Mouse (Mus musculus) hindbrain, embryonic 11.5 days (tissue): ENCODE data around the gene Srcap. TPM values are rescaled to one million over a fixed set of nuclear protein-coding genes. Genes with fewer than 3 reads are reported as not detected.

ENCODE experiments used
- ATAC-seq: fragments of 200-750 bp; cut with Nextera tagmentation; 2 replicates; pipeline ENCODE4 v1.8.0; 2017; ENCODE audit warnings: mild to moderate bottlenecking, moderate TSS enrichment, moderate library complexity; ENCODE audit not compliant: low FRiP score
- DNase-seq: peaks from one replicate; pipeline ENCODE4 v3.0.0-alpha.2; 2015; ENCODE audit warnings: low spot score
- H3K27ac ChIP-seq: fragments of 300-500 bp; sonication (generic); 2 replicates; pipeline ENCODE4 v1.5.1; 2014; ENCODE audit warnings: mild to moderate bottlenecking, low read depth, low read length
- H3K27me3 ChIP-seq: fragments of 300-500 bp; sonication (generic); 2 replicates; pipeline ENCODE4 v1.6.1; 2014; ENCODE audit warnings: mild to moderate bottlenecking, low read length, moderate library complexity, mixed read lengths; ENCODE audit not compliant: control insufficient read depth, insufficient read depth
- H3K36me3 ChIP-seq: fragments of 300-500 bp; sonication (generic); 2 replicates; pipeline ENCODE4 v1.6.1; 2014; ENCODE audit warnings: mild to moderate bottlenecking, low read length, moderate library complexity, mixed read lengths; ENCODE audit not compliant: control insufficient read depth, insufficient read depth
- H3K4me1 ChIP-seq: fragments of 300-500 bp; sonication (generic); replicated peaks from 2 replicates; pipeline ENCODE4 v1.6.1; 2014; ENCODE audit warnings: low read length, mixed read lengths; ENCODE audit not compliant: control insufficient read depth, insufficient read depth
- H3K4me2 ChIP-seq: fragments of 300-500 bp; sonication (generic); replicated peaks from 2 replicates; pipeline ENCODE4 v1.6.1; 2014; ENCODE audit warnings: mild to moderate bottlenecking, low read depth, low read length
- H3K4me3 ChIP-seq: fragments of 300-500 bp; sonication (generic); 2 replicates; pipeline ENCODE4 v1.5.1; 2014; ENCODE audit warnings: low read depth, low read length
- H3K9ac ChIP-seq: fragments of 300-500 bp; sonication (generic); 2 replicates; pipeline ENCODE4 v1.6.1; 2014; ENCODE audit warnings: low read depth, low read length
- H3K9me3 ChIP-seq: fragments of 300-500 bp; sonication (generic); 2 replicates; pipeline ENCODE4 v1.6.1; 2016; ENCODE audit warnings: low read length; ENCODE audit not compliant: control insufficient read depth
- WGBS: fragments of 180-500 bp; shearing (Covaris S2); extraction: QIAGEN DNeasy Blood & Tissue Kit; methylation state at CpG from one replicate; pipeline ENCODE4 v1.1.7; 2014; 5-methylcytosine and 5-hydroxymethylcytosine counted together
- polyA plus RNA-seq: library from polyadenylated mRNA; unstranded; fragments of >200 nt; fragmentation: Nextera tagmentation; extraction: Ambion mirVana; gene quantifications from 2 replicates; pipeline ENCODE4 v1.2.1, GENCODE M21; 2014

The Srcap gene
- polyA plus RNA-seq, 1 experiment from 2014 or later: 81.5 TPM

DNA sequence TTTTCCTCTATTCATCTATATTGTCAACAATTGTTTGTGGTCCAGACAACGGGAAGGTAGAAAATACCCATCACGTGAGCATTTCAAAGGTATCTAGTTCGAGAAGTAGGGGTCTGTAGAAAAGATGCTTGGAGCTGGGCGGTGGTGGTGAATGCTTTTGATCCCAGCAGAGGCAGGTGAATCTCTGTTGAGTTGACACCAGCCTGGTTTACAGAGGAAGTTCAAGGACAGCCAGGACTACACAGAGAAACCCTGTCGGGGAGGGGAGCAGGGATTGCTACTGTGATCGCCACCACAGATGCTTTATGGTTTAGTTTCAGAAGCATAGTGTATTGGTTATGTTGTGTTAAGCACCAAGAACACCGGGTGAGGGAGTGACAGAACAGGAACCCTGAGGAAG is 62.3 kb downstream of the Srcap start:
- ATAC-seq (no peak), DNase-seq (no peak)
- Histone ChIP-seq H3K9ac (peak overlapping the region; percentile 87), H3K27ac (no peak overlapping the region), H3K4me2 (peak overlapping the region; percentile 96), H3K36me3 (no peaks in the 10 kb centered on the region), H3K4me1 (peaks cover 3% of the 10 kb centered on the region; the same call in 1 of the 2 replicates), H3K27me3 (no peaks in the 10 kb centered on the region), H3K9me3 (no peaks in the 10 kb centered on the region), H3K4me3 (peak overlapping the region; percentile 83)
- WGBS: 30% methylated on average over 7 of the region's 7 CpGs

- H3K36me3 ChIP-seq: peaks cover 11% of the 10 kb centered on the region
- no peaks in the 10 kb centered on the region for H3K4me1 ChIP-seq
- H3K9ac ChIP-seq: no peak overlapping the region
- WGBS: 96% methylated on average over 6 of the region's 6 CpGs
- no peaks in the 10 kb centered on the region for H3K9me3 ChIP-seq
- ATAC-seq (no peak), DNase-seq (no peak)
- no peak overlapping the region for H3K4me3 ChIP-seq
- no peaks in the 10 kb centered on the region for H3K27me3 ChIP-seq
- H3K4me2 ChIP-seq: no peak overlapping the region
- no peak overlapping the region for H3K27ac ChIP-seq
Observed at GRCm38 (mm10) chr7:127583260-127583659, 71.5 kb downstream of the Srcap start.

- H3K4me1 ChIP-seq: 0 out of 2 replicates have a peak, but pooled peaks cover 4% of the 10 kb centered on the region
- peaks cover 9% of the 10 kb centered on the region; the same call in 1 of the 2 replicates for H3K36me3 ChIP-seq
- no peak overlapping the region for H3K9ac ChIP-seq
- H3K27me3 ChIP-seq: no peaks in the 10 kb centered on the region
- no peak overlapping the region for H3K4me3 ChIP-seq
- no peak overlapping the region for H3K4me2 ChIP-seq
- no peak for ATAC-seq
- DNase-seq: no peak
- H3K27ac ChIP-seq: no peak overlapping the region
- H3K9me3 ChIP-seq: no peaks in the 10 kb centered on the region
- WGBS: 90% methylated on average over 7 of the region's 7 CpGs
Observed at GRCm38 (mm10) chr7:127585031-127585430, 73.2 kb downstream of the Srcap start.

DNA sequence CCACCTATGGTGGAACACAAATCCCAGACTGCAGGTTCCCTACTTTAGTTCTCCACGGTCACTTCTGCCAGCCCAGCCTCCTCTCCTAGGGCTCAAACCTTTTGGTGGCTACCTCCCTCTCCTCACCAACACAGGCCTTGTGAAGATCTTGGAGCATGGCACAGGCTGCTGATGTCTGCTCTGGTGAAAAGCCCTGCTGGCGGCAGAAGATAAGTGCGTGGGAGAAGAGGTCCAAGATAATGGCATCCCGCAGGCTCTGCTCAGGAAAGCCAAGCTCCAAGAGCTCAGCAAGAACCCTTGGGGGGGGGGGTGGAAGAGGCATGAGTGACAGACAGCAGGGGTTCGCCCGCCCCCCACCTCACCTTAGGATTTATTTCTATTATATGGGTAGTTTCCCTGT is 74.4 kb downstream of the Srcap start:
- H3K9ac ChIP-seq: no peak overlapping the region
- H3K4me2 ChIP-seq: no peak overlapping the region
- H3K9me3 ChIP-seq: no peaks in the 10 kb centered on the region
- no peaks in the 10 kb centered on the region for H3K27me3 ChIP-seq
- no peak for ATAC-seq
- H3K36me3 ChIP-seq: peaks cover 9% of the 10 kb centered on the region
- 0 out of 2 replicates have a peak, but pooled peaks cover 4% of the 10 kb centered on the region for H3K4me1 ChIP-seq
- H3K4me3 ChIP-seq: no peak overlapping the region
- DNase-seq: no peak
- H3K27ac ChIP-seq: no peak overlapping the region
- 95% methylated on average over 6 of the region's 6 CpGs for WGBS

- Histone ChIP-seq H3K4me3 (peak overlapping the region; percentile 89), H3K9ac (peak overlapping the region; percentile 28; the same call in 1 of the 2 replicates), H3K4me2 (peak overlapping the region; percentile 79), H3K4me1 (0 out of 2 replicates have a peak, but pooled peaks cover 4% of the 10 kb centered on the region), H3K9me3 (no peaks in the 10 kb centered on the region), H3K27me3 (no peaks in the 10 kb centered on the region), H3K36me3 (peaks cover 16% of the 10 kb centered on the region), H3K27ac (peak overlapping the region; percentile 58; the same call in 1 of the 2 replicates)
- DNase-seq (no peak), ATAC-seq (no peak)
- 77% methylated on average over 5 of the region's 5 CpGs for WGBS
Observed at GRCm38 (mm10) chr7:127587196-127587595, 75.4 kb downstream of the Srcap start.

DNA sequence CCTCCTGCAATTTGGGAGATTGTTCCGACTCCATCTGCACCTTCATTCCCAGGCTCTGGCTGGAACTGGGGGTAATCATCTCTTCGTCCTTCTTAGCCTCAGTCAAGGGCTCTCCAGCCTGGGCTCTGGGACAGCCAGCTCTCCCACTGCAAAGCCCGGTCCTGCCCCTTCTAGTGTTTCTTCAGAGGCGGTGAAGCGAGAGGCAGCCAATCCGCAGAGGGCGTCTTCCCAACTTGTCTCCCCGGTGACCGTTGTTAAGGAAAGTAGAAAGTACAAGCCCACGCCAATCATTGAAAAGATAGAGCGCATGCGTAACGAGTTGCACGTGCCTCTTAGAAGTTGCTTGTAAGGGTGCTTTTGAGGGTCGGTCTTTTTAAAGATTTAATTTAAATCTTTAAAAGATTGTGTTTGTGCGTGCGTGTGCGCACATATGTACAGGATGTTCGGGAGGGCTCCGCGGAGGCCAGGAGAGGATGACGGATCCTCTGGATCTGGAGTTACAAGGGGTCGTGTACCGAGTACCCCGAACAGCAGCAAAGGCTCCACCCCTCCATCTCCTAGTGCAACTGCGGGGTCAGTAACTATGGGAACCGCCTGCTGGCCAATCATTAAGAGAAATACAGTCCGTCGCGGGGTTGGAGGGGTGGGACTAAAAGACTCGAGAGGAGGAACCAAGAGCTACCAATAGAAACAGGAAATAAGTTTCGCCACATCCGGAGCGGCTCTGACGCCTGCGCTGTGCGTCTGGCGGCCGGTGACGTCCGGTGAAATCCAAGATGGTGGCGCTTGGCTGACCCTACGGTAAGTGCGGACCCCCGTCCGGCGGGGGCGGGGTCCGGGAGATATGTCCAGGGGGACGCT is 76.5 kb downstream of the Srcap start, which contains the start of the genes Ccdc189 and Rnf40:
TSS of gene Ccdc189 (minus strand) at position 585 of the 861 bp plus-strand sequence.
TSS of gene Rnf40 (plus strand) at position 757 of the 861 bp plus-strand sequence.
- DNase-seq (peak; percentile 94), ATAC-seq (peak; percentile 99)
- H3K9ac ChIP-seq: peak within 1 kb of the TSS; percentile 78
- H3K36me3 ChIP-seq: peaks cover 11% of the 10 kb centered on the region
- peak within 1 kb of the TSS; percentile 79 for H3K4me2 ChIP-seq
- peak within 1 kb of the TSS; percentile 89 for H3K4me3 ChIP-seq
- H3K27ac ChIP-seq: peak within 1 kb of the TSS; percentile 58
- H3K9me3 ChIP-seq: no peaks in the 10 kb centered on the region
- under 1% methylated on average over 50 of the region's 50 CpGs for WGBS
- H3K27me3 ChIP-seq: no peaks in the 10 kb centered on the region
- H3K4me1 ChIP-seq: 0 out of 2 replicates have a peak, but pooled peaks cover 4% of the 10 kb centered on the region

- H3K36me3 ChIP-seq: peaks cover 13% of the 10 kb centered on the region
Observed at GRCm38 (mm10) chr7:127588901-127589300, 77.1 kb downstream of the Srcap start.

DNA sequence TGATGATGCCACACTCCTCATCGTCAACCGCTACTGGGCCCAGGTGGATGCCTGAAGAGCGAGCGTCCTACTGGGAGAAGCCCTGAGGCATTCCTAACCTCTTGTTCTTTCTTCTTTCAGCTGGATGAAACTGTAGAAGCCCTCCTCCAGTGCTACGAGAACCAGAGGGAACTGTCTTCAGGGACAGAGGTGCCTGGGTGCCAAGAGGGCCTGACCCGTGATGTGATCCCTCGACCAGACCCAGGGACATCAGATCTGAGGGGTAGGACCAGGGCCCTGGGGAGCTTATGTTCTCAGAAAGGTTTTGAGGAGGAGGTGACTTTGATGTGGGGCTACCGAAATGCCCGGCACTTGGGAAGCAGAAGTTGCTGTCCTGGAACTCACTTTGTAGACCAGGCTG is 77.9 kb downstream of the Srcap start:
- Histone ChIP-seq H3K4me2 (peak overlapping the region; percentile 74), H3K4me3 (peak overlapping the region; percentile 89), H3K4me1 (0 out of 2 replicates have a peak, but pooled peaks cover 4% of the 10 kb centered on the region), H3K27ac (no peak overlapping the region), H3K9ac (no peak overlapping the region), H3K27me3 (no peaks in the 10 kb centered on the region), H3K36me3 (peaks cover 16% of the 10 kb centered on the region), H3K9me3 (no peaks in the 10 kb centered on the region)
- ATAC-seq: no peak
- 93% methylated on average over 9 of the region's 9 CpGs for WGBS
- no peak for DNase-seq

More at GRCm38 (mm10) chr7:127588901-127589300, 77.1 kb downstream of the Srcap start:
- no peaks in the 10 kb centered on the region for H3K9me3 ChIP-seq
- H3K27ac ChIP-seq: peak overlapping the region; percentile 33; the same call in 1 of the 2 replicates
- H3K4me3 ChIP-seq: peak overlapping the region; percentile 89
- H3K4me2 ChIP-seq: peak overlapping the region; percentile 74
- DNase-seq: peak; percentile 13
- peak overlapping the region; percentile 78 for H3K9ac ChIP-seq
- no peaks in the 10 kb centered on the region for H3K27me3 ChIP-seq
- 0 out of 2 replicates have a peak, but pooled peaks cover 4% of the 10 kb centered on the region for H3K4me1 ChIP-seq
- 5% methylated on average over 29 of the region's 29 CpGs for WGBS
- no peak for ATAC-seq
